8 mouse cellular contexts compared by ENCODE assay signal in the genomic region with DNA sequence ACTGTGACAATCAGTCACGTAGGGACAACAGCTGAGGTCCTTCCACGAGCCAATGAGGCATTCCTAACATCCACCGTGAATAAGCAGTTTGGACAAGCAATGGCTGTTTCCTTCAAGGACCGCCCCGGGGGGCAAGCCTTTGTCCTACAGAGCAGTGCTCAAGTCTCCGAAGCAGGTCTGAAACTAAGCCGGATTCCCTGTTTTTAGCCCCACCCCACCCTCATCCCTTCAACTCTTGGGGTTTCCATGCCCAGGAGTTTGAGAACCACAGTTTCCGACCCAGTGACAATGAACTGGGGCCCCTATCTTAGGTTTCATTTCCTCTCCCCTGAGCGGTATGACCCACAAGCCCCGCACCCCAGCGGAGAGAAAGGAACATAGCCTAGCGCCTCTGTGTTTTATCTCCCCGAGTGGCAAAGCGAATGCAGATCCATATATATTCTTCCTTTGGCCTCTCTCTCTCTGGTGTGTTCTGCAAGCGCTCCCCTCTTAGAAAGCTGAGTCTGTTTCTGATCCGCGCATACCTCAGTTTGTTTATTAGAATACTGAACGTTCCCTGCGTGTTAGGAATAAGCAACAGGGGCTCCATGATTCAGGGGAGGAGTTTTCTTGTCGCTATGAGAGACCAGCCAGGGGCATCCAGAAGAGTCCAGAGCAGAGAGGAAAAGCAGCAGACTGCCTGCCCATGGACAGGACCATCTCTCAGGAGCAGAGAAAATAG. TPM values are rescaled to one million over a fixed set of nuclear protein-coding genes. Genes with fewer than 3 reads are reported as not detected.
A peak's percentile ranks its signal among the peaks of the same experiment; 100 is the strongest.
DNase-seq lines count a peak whose midpoint lies in the region; ATAC-seq and TF ChIP-seq lines count a peak whose summit lies in the region.

No protein-coding gene starts in this region.

- TF ChIP-seq CTCF in lung, embryonic 14.5 days (IDR thresholded peaks at IDR 0.05; ENCODE audit: low read depth) = no peak

- H3K9ac ChIP-seq in embryonic facial prominence, embryonic 15.5 days = no peak overlapping the region
- H3K9ac ChIP-seq in hindbrain, embryonic 14.5 days = no peak overlapping the region
- peak overlapping the region; percentile 22; the same call in 1 of the 2 replicates for H3K9ac ChIP-seq in lung, embryonic 14.5 days
- no peak overlapping the region; the same call in 1 of the 2 replicates for H3K9ac ChIP-seq in neural tube, embryonic 13.5 days

- peak overlapping the region; percentile 40 for H3K4me2 ChIP-seq in embryonic facial prominence, embryonic 15.5 days (replicated peaks)
- H3K4me2 ChIP-seq in hindbrain, embryonic 14.5 days (replicated peaks) = peak overlapping the region; percentile 45
- H3K4me2 ChIP-seq in lung, embryonic 14.5 days = peak overlapping the region; percentile 60
- H3K4me2 ChIP-seq in neural tube, embryonic 13.5 days = peak overlapping the region; percentile 42

- H3K4me3 ChIP-seq in embryonic facial prominence, embryonic 15.5 days (replicated peaks) = peak overlapping the region; percentile 22
- H3K4me3 ChIP-seq in hindbrain, embryonic 14.5 days (replicated peaks; ENCODE audit: low read length) = no peak overlapping the region
- peak overlapping the region; percentile 18 for H3K4me3 ChIP-seq in lung, embryonic 14.5 days (ENCODE audit: low read depth, low read length)
- peak overlapping the region; percentile 12 for H3K4me3 ChIP-seq in neural tube, embryonic 13.5 days

- no peak overlapping the region for H3K27ac ChIP-seq in embryonic facial prominence, embryonic 15.5 days (replicated peaks)
- H3K27ac ChIP-seq in hindbrain, embryonic 14.5 days = no peak overlapping the region
- no peak overlapping the region for H3K27ac ChIP-seq in lung, embryonic 14.5 days (ENCODE audit: low read depth)
- H3K27ac ChIP-seq in neural tube, embryonic 13.5 days (replicated peaks) = no peak overlapping the region

- no peaks in the 10 kb centered on the region for H3K36me3 ChIP-seq in embryonic facial prominence, embryonic 15.5 days
- H3K36me3 ChIP-seq in hindbrain, embryonic 14.5 days (replicated peaks; ENCODE audit: control insufficient read depth, insufficient read depth) = peaks cover under 1% of the 10 kb centered on the region
- 0 out of 2 replicates have a peak, but pooled peaks cover 7% of the 10 kb centered on the region for H3K36me3 ChIP-seq in lung, embryonic 14.5 days (ENCODE audit: insufficient read depth)
- peaks cover 17% of the 10 kb centered on the region for H3K36me3 ChIP-seq in neural tube, embryonic 13.5 days

- ATAC-seq in embryonic facial prominence, embryonic 15.5 days (ENCODE audit: insufficient number of reproducible peaks, low FRiP score, low TSS enrichment, low read depth) = no peak
- no peak for ATAC-seq in hindbrain, embryonic 14.5 days (ENCODE audit: low FRiP score)
- no peak for ATAC-seq in lung, embryonic 14.5 days (ENCODE audit: insufficient read depth)
- no peak for ATAC-seq in neural tube, embryonic 13.5 days (ENCODE audit: low read depth)

- peak; percentile 86 for DNase-seq in R1 (ENCODE audit: low read depth, low spot score)
- DNase-seq in hindbrain, embryonic 14.5 days (ENCODE audit: low spot score) = no peak
- peak; percentile 47 for DNase-seq in lung, embryonic 14.5 days
- no peak for DNase-seq in right cerebral cortex, postnatal 25 days
- DNase-seq in layer of hippocampus, adult 8-10 months (ENCODE audit: low spot score in 2 of 2) = no peak
- no peak for DNase-seq in left cerebral cortex, postnatal 14 days (ENCODE audit: low spot score in 2 of 2)

- WGBS in embryonic facial prominence, embryonic 15.5 days = 18% methylated on average over 20 of the region's 20 CpGs
- 14% methylated on average over 20 of the region's 20 CpGs for WGBS in hindbrain, embryonic 14.5 days
- WGBS in lung, embryonic 14.5 days = 14% methylated on average over 20 of the region's 20 CpGs
- 14% methylated on average over 20 of the region's 20 CpGs for WGBS in neural tube, embryonic 13.5 days

- intact Hi-C loops in left cerebral cortex, postnatal 14 days (cut with DNase I) = no loop called here

- no peaks in the 10 kb centered on the region for H3K27me3 ChIP-seq in embryonic facial prominence, embryonic 15.5 days
- no peaks in the 10 kb centered on the region for H3K27me3 ChIP-seq in hindbrain, embryonic 14.5 days (ENCODE audit: control insufficient read depth, insufficient read depth, low read length)
- no peaks in the 10 kb centered on the region for H3K27me3 ChIP-seq in lung, embryonic 14.5 days (ENCODE audit: insufficient read depth, low read length)
- H3K27me3 ChIP-seq in neural tube, embryonic 13.5 days = no peaks in the 10 kb centered on the region

- H3K4me1 ChIP-seq in embryonic facial prominence, embryonic 15.5 days = peaks cover 18% of the 10 kb centered on the region
- H3K4me1 ChIP-seq in hindbrain, embryonic 14.5 days (replicated peaks; ENCODE audit: control insufficient read depth, insufficient read depth, low read length) = no peaks in the 10 kb centered on the region
- 0 out of 2 replicates have a peak, but pooled peaks cover 6% of the 10 kb centered on the region for H3K4me1 ChIP-seq in lung, embryonic 14.5 days (ENCODE audit: insufficient read depth)
- H3K4me1 ChIP-seq in neural tube, embryonic 13.5 days (replicated peaks) = peaks cover 28% of the 10 kb centered on the region

- no peaks in the 10 kb centered on the region for H3K9me3 ChIP-seq in embryonic facial prominence, embryonic 15.5 days (replicated peaks)
- H3K9me3 ChIP-seq in hindbrain, embryonic 14.5 days (ENCODE audit: control insufficient read depth, low read length) = no peaks in the 10 kb centered on the region
- no peaks in the 10 kb centered on the region for H3K9me3 ChIP-seq in lung, embryonic 14.5 days (ENCODE audit: low read depth, low read length)
- no peaks in the 10 kb centered on the region for H3K9me3 ChIP-seq in neural tube, embryonic 13.5 days

RNA-seq across cellular contexts. Expression of a gene that starts 0.8 kb away (rescaled TPM):
- 6.1 and 6.5 TPM in 2 replicates for polyA plus RNA-seq in embryonic facial prominence, embryonic 15.5 days (2015; fragmentation: Nextera tagmentation; extraction: Ambion mirVana)
- polyA plus RNA-seq in hindbrain, embryonic 14.5 days (2014; fragmentation: Nextera tagmentation; extraction: Ambion mirVana) = 0.55 and 1.2 TPM in 2 replicates
- polyA plus RNA-seq in lung, embryonic 14.5 days (2014; fragmentation: Nextera tagmentation; extraction: Ambion mirVana) = 2.8 and 4.0 TPM in 2 replicates
- polyA plus RNA-seq in neural tube, embryonic 13.5 days (2015; fragmentation: Nextera tagmentation; extraction: Ambion mirVana) = 0.45 TPM in 1 of 2 replicates, not detected in the other
- 1 to 10 TPM in 2 of 4 experiments, under 1 TPM in 1, not detected in 1; 0.83 to 1.4 (median 1.0) TPM for total RNA-seq in layer of hippocampus, adult 8-10 months (2022)
- total RNA-seq in left cerebral cortex, postnatal 14 days (2021) = 1 to 10 TPM in 1 of 2 experiments, under 1 TPM in 1; 0.90 to 1.0 TPM

RNA-seq across cellular contexts. Expression of a gene that starts 16.8 kb away (rescaled TPM):
- polyA plus RNA-seq in embryonic facial prominence, embryonic 15.5 days (2015; fragmentation: Nextera tagmentation; extraction: Ambion mirVana) = 36.6 and 37.4 TPM in 2 replicates
- polyA plus RNA-seq in hindbrain, embryonic 14.5 days (2014; fragmentation: Nextera tagmentation; extraction: Ambion mirVana) = 42.0 and 44.1 TPM in 2 replicates
- 36.7 and 44.2 TPM in 2 replicates for polyA plus RNA-seq in lung, embryonic 14.5 days (2014; fragmentation: Nextera tagmentation; extraction: Ambion mirVana)
- polyA plus RNA-seq in neural tube, embryonic 13.5 days (2015; fragmentation: Nextera tagmentation; extraction: Ambion mirVana) = 43.8 and 47.9 TPM in 2 replicates
- total RNA-seq in layer of hippocampus, adult 8-10 months (2022) = 10 to 100 TPM; 17.8 to 23.3 (median 21.7) TPM
- 10 to 100 TPM; 22.3 to 24.0 TPM for total RNA-seq in left cerebral cortex, postnatal 14 days (2021)

Comparison
In these comparisons a context has a peak if more than half of its experiments do, and no peak if none do; other contexts are left out.
1. DNase-seq: peak in R1 (single experiment) and lung, embryonic 14.5 days (single experiment); none in hindbrain, embryonic 14.5 days (single experiment), right cerebral cortex, postnatal 25 days (single experiment), layer of hippocampus, adult 8-10 months (0 of 2) and left cerebral cortex, postnatal 14 days (0 of 2).
2. Peak in every context shown above with its lines, with median percentiles within 50 percentile points of each other: H3K4me2 ChIP-seq.